In genomic region chr6:72189061-72189863, GRCm38 (mm10) we compare ENCODE assay signal across 7 mouse cellular contexts. TPM values are rescaled to one million over a fixed set of nuclear protein-coding genes. Genes with fewer than 3 reads are reported as not detected.
A peak's percentile ranks its signal among the peaks of the same experiment; 100 is the strongest.
DNase-seq lines count a peak whose midpoint lies in the region; ATAC-seq and TF ChIP-seq lines count a peak whose summit lies in the region.

No protein-coding gene starts in this region.

- no peak for TF ChIP-seq CTCF in intestine, postnatal 0 days (IDR thresholded peaks at IDR 0.05; ENCODE audit: low read depth)

- peak; percentile 82 for DNase-seq in ES-CJ7 (ENCODE audit: low read depth, low spot score)
- DNase-seq in embryo, embryonic 10 days (ENCODE audit: low spot score) = peak; percentile 60
- DNase-seq in heart, adult 18-20 months = peak; percentile 60 to 65
- DNase-seq in lung, postnatal 14 days = peak; percentile 71
- peak; percentile 46 to 69 for DNase-seq in urinary bladder, postnatal 36 days (ENCODE audit: low spot score in 2 of 2)
- no peak for DNase-seq in thymus, postnatal 0 days (ENCODE audit: low spot score)

- H3K36me3 ChIP-seq in intestine, postnatal 0 days (ENCODE audit: control insufficient read depth, insufficient read depth) = no peaks in the 10 kb centered on the region

- H3K4me3 ChIP-seq in intestine, postnatal 0 days (ENCODE audit: low read depth, low read length) = no peak overlapping the region

- peak overlapping the region; percentile 52 for H3K4me2 ChIP-seq in intestine, postnatal 0 days (replicated peaks; ENCODE audit: low read depth)

- peaks cover 25% of the 10 kb centered on the region; the same call in 1 of the 2 replicates for H3K27me3 ChIP-seq in intestine, postnatal 0 days (replicated peaks; ENCODE audit: control insufficient read depth, insufficient read depth, low read length)

- H3K27ac ChIP-seq in intestine, postnatal 0 days (ENCODE audit: low read depth, low read length) = peak overlapping the region; percentile 50

- no peak for ATAC-seq in intestine, postnatal 0 days

- WGBS in intestine, postnatal 0 days = 5% methylated on average over 29 of the region's 29 CpGs

- H3K4me1 ChIP-seq in intestine, postnatal 0 days (replicated peaks; ENCODE audit: control insufficient read depth, insufficient read depth, low read length) = no peaks in the 10 kb centered on the region

- H3K9ac ChIP-seq in intestine, postnatal 0 days (ENCODE audit: low read depth, low read length) = peak overlapping the region; percentile 3; the same call in 1 of the 2 replicates

- no peaks in the 10 kb centered on the region for H3K9me3 ChIP-seq in intestine, postnatal 0 days (ENCODE audit: control insufficient read depth)

RNA-seq across cellular contexts. Expression of gene Atoh8, which starts 46.1 kb away (rescaled TPM):
- 1 to 10 TPM; 8.3 to 9.1 TPM for total RNA-seq in heart, adult 18-20 months (2021)
- polyA plus RNA-seq in intestine, postnatal 0 days (2015; fragmentation: Nextera tagmentation; extraction: Ambion mirVana) = 3.7 and 4.5 TPM in 2 replicates
- 2.1 and 3.9 TPM in 2 replicates for polyA plus RNA-seq in thymus, postnatal 0 days (2015; fragmentation: Nextera tagmentation; extraction: Ambion mirVana)
